Mouse (Mus musculus): ENCODE data around the gene Zfhx3. TPM values are rescaled to one million over a fixed set of nuclear protein-coding genes. Genes with fewer than 3 reads are reported as not detected.

Gene Zfhx3
- polyA plus RNA-seq, 1 experiment from 2014 or later, result 14.4 TPM

DNA sequence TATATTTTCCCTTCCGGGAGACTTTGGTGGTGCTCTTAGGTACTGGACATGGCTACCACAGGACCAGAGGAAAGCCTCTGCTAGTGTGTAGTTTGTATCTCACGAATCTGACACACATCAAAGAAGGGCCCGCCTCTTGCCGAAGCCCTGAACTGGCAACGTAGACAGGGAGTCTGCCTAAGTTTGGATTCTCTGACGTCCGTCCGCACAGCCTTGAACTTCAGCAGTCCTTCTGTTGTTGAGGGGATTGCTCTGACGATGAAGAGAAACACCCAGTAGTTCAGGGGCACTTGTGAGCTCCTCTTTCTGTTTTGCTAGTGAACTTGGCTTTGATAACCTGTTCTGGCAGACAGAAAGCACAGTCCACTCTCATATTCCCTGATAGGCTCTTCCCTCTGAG lies 836.1 kb downstream of the Zfhx3 start:
- no peak for DNase-seq (ENCODE audit: low spot score)
- Histone ChIP-seq H3K9me3 (replicated peaks) (no peaks in the 10 kb centered on the region), H3K27ac (replicated peaks) (no peak overlapping the region), H3K4me1 (peaks cover 67% of the 10 kb centered on the region), H3K36me3 (peaks cover 8% of the 10 kb centered on the region), H3K27me3 (ENCODE audit: low read depth, poor library complexity, severe bottlenecking) (no peaks in the 10 kb centered on the region), H3K4me3 (no peak overlapping the region)
- 89% methylated on average over 9 of the region's 9 CpGs for WGBS

DNA sequence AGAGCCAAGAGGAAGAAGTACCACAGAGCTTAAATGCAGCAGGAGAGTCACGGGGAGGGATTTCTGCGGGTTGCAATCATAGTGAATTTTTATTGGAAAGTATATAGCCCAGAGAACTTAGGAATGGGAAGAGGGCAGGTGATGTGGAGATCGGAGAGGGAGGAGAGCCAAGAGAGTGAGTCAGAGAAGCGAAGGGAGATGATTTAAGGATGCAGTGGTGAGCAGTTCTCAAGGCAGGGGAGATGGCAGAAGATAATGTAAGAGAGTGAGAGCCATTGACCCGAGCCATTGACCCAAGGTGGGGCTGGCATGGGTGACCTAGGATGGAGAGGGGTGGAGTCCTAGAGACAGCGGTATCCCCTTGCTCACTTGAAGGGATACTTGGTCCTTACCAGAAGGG lies 838.3 kb downstream of the Zfhx3 start:
- Histone ChIP-seq H3K36me3 (peaks cover 3% of the 10 kb centered on the region; the same call in 1 of the 2 replicates), H3K4me3 (no peak overlapping the region), H3K27ac (replicated peaks) (0 out of 2 replicates have a peak overlapping the region, but pooled peaks have one; percentile 6), H3K4me1 (peaks cover 52% of the 10 kb centered on the region), H3K27me3 (ENCODE audit: low read depth, poor library complexity, severe bottlenecking) (no peaks in the 10 kb centered on the region), H3K9me3 (replicated peaks) (no peaks in the 10 kb centered on the region)
- WGBS, result 90% methylated on average over 6 of the region's 6 CpGs
- DNase-seq (ENCODE audit: low spot score), result no peak

DNA sequence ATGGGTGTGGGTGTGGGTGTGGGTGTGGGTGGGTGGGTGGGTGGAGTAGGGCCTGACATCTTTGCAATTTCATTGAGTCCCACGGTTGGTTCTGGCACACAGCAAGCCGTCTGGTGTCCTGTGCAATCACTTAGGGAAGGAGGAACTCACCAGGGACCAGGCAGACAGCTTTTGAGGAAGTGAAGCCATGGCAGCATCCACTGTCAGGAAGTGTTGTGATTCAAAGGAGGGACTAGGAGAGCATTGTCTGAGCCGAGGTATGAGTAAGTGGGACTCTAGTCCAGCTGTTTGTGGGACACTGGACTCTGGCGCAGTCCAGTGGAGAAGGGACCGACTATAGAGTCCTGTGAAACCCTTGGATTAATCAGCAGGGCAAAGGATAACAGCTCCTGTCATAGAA lies 838.7 kb downstream of the Zfhx3 start:
- Histone ChIP-seq H3K4me1 (peaks cover 52% of the 10 kb centered on the region), H3K9me3 (replicated peaks) (no peaks in the 10 kb centered on the region)
- 89% methylated on average over 5 of the region's 5 CpGs for WGBS

DNA sequence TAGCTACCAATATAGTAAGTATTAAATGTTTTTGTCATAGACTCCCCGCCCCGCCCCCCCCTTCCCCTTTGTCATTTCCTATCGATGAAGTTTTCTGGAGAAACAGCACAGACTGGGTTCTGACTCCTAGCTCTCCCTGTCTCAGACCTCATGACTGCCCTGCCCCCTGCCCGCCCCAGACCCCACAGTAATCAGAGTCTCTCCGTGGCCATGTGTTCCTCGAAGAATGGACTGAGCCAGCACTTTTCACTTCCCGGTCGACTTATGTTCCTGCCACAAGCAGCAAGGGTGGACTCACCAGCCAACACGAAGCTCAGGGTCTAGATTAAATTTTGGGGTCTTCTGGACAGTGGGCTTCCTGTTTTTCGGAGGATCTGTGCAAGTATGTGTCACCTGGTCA lies 840.7 kb downstream of the Zfhx3 start:
- WGBS, result 73% methylated on average over 10 of the region's 10 CpGs
- no peak for DNase-seq (ENCODE audit: low spot score)
- Histone ChIP-seq H3K27me3 (ENCODE audit: low read depth, poor library complexity, severe bottlenecking) (no peaks in the 10 kb centered on the region), H3K4me3 (no peak overlapping the region), H3K9me3 (replicated peaks) (no peaks in the 10 kb centered on the region), H3K27ac (replicated peaks) (no peak overlapping the region), H3K4me1 (peaks cover 51% of the 10 kb centered on the region), H3K36me3 (peaks cover 3% of the 10 kb centered on the region; the same call in 1 of the 2 replicates)

More for the DNA sequence above, 838.7 kb downstream of the Zfhx3 start:
- Histone ChIP-seq H3K27me3 (ENCODE audit: low read depth, poor library complexity, severe bottlenecking) (no peaks in the 10 kb centered on the region), H3K27ac (replicated peaks) (no peak overlapping the region), H3K36me3 (peaks cover 3% of the 10 kb centered on the region; the same call in 1 of the 2 replicates), H3K4me3 (no peak overlapping the region)
- DNase-seq (ENCODE audit: low spot score), result no peak

DNA sequence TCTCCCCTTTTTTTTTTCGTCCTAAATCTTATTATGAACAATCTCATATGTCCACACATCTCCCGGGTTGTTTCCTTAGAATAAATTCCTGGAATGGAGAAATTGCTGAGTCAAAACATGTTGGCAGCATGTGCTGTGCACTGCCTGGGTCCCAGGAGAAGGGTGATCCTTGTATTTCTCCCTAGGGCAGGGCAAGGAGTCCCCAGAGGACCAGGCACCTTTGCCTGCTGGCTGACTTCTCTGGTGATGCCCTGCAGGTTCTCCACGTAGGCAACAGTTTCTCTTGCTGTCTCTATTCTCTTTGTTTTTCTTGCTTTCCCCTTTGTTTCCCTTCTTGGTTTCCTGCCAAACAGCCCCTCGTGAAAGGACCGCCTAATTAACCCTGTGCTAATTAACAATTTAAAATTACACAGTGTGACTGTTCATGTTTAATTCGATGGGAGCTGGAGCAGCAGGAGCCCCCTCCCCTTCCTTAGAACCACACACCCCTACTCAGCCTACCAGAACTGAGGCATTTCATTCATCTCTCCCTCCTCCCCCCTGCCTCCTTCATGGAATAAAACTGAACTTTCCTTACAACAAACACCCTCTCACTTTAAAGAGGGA lies 845.8 kb downstream of the Zfhx3 start:
- no peak for DNase-seq (ENCODE audit: low spot score)
- H3K36me3 ChIP-seq, result peaks cover 32% of the 10 kb centered on the region
- peaks cover 57% of the 10 kb centered on the region for H3K4me1 ChIP-seq
- H3K9me3 ChIP-seq (replicated peaks), result peaks cover 17% of the 10 kb centered on the region
- H3K4me3 ChIP-seq, result peak overlapping the region; percentile 25
- 31% methylated on average over 6 of the region's 6 CpGs for WGBS
- H3K27ac ChIP-seq (replicated peaks), result peak overlapping the region; percentile 69
- H3K27me3 ChIP-seq (ENCODE audit: low read depth, poor library complexity, severe bottlenecking), result no peaks in the 10 kb centered on the region

DNA sequence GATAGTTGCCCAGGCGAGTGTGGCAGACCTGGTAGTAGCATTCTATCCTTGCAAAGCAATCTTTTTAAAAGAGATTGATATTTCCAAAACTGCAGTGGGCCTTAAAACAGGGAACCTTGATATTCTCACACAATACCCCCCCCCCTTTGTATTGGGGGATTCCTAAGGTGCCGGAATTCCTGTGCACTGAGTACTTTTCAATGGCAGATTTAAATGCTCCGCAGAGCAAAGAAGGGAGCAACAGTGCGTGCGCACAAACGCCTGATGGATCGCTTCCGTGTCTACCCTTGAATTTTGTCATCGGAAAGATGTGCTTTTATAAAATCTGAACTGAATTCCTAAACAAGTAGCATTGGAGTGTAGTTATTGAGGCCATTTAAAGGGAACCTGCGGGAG lies 846.3 kb downstream of the Zfhx3 start:
- H3K4me3 ChIP-seq, result peak overlapping the region; percentile 25
- H3K36me3 ChIP-seq, result peaks cover 37% of the 10 kb centered on the region
- 30% methylated on average over 10 of the region's 10 CpGs for WGBS
- H3K4me1 ChIP-seq, result peaks cover 56% of the 10 kb centered on the region
- DNase-seq (ENCODE audit: low spot score), result no peak
- peaks cover 22% of the 10 kb centered on the region for H3K9me3 ChIP-seq (replicated peaks)
- no peaks in the 10 kb centered on the region for H3K27me3 ChIP-seq (ENCODE audit: low read depth, poor library complexity, severe bottlenecking)
- H3K27ac ChIP-seq (replicated peaks), result peak overlapping the region; percentile 69

DNA sequence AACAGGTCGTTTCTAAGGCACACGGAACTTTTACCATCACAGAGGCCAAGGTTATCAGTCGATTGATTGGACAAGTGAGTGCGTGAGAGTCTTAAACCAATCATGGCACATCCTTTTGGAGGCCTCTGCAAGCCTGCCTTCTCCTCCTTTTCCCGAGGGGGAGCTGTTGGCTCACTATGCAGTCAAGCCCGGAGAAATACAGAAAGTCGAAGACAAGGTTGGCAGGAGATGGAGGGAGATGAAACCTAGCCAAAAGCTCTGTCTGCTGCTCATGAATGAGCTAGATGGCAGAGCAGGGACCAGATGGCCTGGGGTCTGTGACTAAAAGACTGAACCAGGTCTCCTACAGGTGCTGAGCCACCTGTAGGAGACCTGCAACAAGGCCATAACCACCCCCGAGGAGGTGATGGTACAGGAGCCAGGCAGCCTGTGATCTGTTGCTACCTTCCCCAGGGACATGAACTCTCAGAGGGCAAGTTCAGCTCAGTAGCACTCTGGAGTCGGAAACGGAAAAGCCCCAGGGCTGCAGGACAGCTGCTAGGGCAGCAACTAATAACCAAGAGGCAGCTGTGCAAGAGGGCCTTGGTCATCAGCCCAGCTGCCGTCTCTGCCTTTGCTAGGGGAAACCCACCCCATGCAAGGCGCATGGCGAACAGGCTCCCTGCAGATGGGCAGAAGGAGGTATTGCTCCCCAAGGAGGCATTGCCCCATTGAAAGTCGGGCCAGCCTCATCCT lies 848.3 kb downstream of the Zfhx3 start:
- Histone ChIP-seq H3K27me3 (ENCODE audit: low read depth, poor library complexity, severe bottlenecking) (no peaks in the 10 kb centered on the region), H3K4me1 (peaks cover 54% of the 10 kb centered on the region), H3K9me3 (replicated peaks) (peaks cover 42% of the 10 kb centered on the region), H3K4me3 (no peak overlapping the region), H3K36me3 (peaks cover 53% of the 10 kb centered on the region), H3K27ac (replicated peaks) (no peak overlapping the region)
- no peak for DNase-seq (ENCODE audit: low spot score)
- 83% methylated on average over 14 of the region's 14 CpGs for WGBS

DNA sequence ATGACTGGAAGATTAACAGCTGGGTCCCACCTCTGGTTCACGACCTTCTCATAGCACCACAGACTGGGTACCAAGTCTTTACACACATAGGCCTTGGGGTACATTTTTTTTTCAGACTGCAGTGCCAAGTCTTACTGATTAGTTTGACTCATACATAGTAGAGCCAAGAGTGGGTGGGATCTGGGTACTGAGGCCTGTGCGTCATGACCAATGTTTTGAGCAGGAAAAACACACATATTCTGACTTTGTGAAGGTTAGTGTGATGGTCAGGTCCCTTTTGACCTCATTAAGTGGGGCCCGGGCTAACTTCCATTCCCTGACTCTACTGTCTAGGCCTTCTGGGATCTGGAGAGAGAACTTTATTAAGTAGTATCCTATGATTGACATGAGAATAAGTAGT lies 853.6 kb downstream of the Zfhx3 start:
- no peaks in the 10 kb centered on the region for H3K27me3 ChIP-seq (ENCODE audit: low read depth, poor library complexity, severe bottlenecking)
- H3K9me3 ChIP-seq (replicated peaks), result peaks cover 45% of the 10 kb centered on the region
- H3K4me3 ChIP-seq, result no peak overlapping the region
- H3K36me3 ChIP-seq, result peaks cover 90% of the 10 kb centered on the region
- DNase-seq (ENCODE audit: low spot score), result no peak
- H3K27ac ChIP-seq (replicated peaks), result no peak overlapping the region
- 92% methylated on average over 3 of the region's 3 CpGs for WGBS
- peaks cover 20% of the 10 kb centered on the region for H3K4me1 ChIP-seq

DNA sequence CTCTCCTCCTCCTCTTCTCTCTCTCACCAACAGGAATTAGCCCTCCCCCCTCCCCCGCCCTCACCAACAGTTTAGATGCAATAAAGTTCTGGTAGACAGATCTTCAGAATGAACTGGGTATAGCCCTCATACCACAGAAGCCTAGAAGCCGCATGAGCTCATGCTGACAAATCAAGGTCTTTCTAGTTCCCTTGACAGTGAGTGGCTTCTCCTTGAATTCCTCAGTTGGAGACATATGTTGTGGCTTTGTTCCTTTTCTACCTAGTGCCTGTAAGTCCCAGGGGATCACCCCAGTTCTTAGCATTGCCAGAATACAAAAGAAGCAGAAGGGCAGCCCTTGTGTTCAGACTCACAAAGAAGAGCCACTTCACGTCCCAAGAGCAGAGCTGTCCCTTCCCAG lies 854.4 kb downstream of the Zfhx3 start:
- Histone ChIP-seq H3K27me3 (ENCODE audit: low read depth, poor library complexity, severe bottlenecking) (no peaks in the 10 kb centered on the region), H3K9me3 (replicated peaks) (peaks cover 42% of the 10 kb centered on the region), H3K36me3 (peaks cover 91% of the 10 kb centered on the region), H3K4me3 (no peak overlapping the region), H3K4me1 (peaks cover 16% of the 10 kb centered on the region), H3K27ac (replicated peaks) (no peak overlapping the region)
- 80% methylated on average over 3 of the region's 3 CpGs for WGBS
- DNase-seq (ENCODE audit: low spot score), result no peak

DNA sequence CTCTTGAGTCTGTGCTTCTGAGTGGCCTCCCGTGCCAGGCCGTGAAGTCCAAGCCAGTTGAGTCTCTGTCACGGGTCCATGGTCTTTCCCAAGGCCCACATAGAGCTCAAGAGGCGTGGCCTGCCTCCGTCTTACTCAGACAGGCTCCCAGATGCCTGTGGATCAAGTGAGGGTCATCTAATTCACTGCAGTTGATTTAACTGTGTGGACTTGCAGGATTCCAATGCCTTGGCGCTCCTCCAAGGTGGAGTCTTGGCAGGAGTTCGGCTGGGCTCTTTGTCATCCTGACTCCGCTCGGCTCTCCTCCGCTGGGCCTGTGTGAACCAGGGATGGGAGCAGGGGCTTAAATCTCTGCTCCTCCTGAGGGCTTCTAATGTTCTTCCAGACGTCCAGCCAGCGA lies 855.6 kb downstream of the Zfhx3 start:
- DNase-seq (ENCODE audit: low spot score), result no peak
- H3K36me3 ChIP-seq, result peaks cover 91% of the 10 kb centered on the region
- 76% methylated on average over 12 of the region's 12 CpGs for WGBS
- peaks cover 16% of the 10 kb centered on the region for H3K4me1 ChIP-seq
- H3K9me3 ChIP-seq (replicated peaks), result peaks cover 30% of the 10 kb centered on the region
- H3K27me3 ChIP-seq (ENCODE audit: low read depth, poor library complexity, severe bottlenecking), result no peaks in the 10 kb centered on the region
- peak overlapping the region; percentile 24; the same call in 1 of the 2 replicates for H3K27ac ChIP-seq (replicated peaks)
- no peak overlapping the region for H3K4me3 ChIP-seq

DNA sequence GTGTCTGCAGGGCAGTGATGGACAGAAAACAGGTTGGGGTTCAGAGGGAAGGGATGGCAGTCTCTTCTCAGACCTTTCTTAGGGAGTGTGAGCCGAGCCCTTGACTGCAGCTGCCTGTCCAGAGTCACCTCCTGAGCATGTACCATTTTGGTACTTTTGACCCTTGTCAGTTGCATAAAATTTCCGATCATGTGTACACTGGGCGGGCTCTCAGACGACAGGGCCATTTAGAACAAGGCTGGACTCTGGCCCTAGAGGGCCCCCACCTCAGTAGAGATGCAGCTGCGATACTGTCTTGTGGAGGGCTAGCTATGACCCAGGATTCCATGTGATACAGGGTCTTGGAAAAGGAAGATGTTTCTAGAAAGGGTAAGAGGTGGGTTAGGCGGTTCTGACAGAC lies 856.8 kb downstream of the Zfhx3 start:
- peaks cover 90% of the 10 kb centered on the region for H3K36me3 ChIP-seq
- WGBS, result 93% methylated on average over 6 of the region's 6 CpGs
- no peak for DNase-seq (ENCODE audit: low spot score)
- H3K4me3 ChIP-seq, result no peak overlapping the region
- no peak overlapping the region for H3K27ac ChIP-seq (replicated peaks)
- peaks cover 18% of the 10 kb centered on the region for H3K9me3 ChIP-seq (replicated peaks)
- peaks cover 16% of the 10 kb centered on the region for H3K4me1 ChIP-seq
- H3K27me3 ChIP-seq (ENCODE audit: low read depth, poor library complexity, severe bottlenecking), result no peaks in the 10 kb centered on the region

DNA sequence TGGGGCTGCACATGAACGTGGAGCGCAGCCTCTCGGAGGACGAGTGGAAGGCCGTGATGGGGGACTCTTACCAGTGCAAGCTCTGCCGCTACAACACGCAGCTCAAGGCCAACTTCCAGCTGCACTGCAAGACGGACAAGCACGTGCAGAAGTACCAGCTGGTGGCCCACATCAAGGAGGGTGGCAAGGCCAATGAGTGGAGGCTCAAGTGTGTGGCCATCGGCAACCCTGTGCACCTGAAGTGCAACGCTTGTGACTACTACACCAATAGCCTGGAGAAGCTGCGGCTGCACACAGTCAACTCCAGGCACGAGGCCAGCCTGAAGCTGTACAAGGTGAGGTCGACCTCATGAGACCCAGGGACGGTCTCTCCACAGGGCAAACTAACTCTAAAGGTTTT lies 857.9 kb downstream of the Zfhx3 start:
- H3K27ac ChIP-seq (replicated peaks), result no peak overlapping the region
- H3K9me3 ChIP-seq (replicated peaks), result peaks cover 7% of the 10 kb centered on the region; the same call in 1 of the 2 replicates
- H3K27me3 ChIP-seq (ENCODE audit: low read depth, poor library complexity, severe bottlenecking), result no peaks in the 10 kb centered on the region
- DNase-seq (ENCODE audit: low spot score), result no peak
- H3K36me3 ChIP-seq, result peaks cover 89% of the 10 kb centered on the region
- 93% methylated on average over 15 of the region's 15 CpGs for WGBS
- no peak overlapping the region for H3K4me3 ChIP-seq
- H3K4me1 ChIP-seq, result peaks cover 16% of the 10 kb centered on the region

DNA sequence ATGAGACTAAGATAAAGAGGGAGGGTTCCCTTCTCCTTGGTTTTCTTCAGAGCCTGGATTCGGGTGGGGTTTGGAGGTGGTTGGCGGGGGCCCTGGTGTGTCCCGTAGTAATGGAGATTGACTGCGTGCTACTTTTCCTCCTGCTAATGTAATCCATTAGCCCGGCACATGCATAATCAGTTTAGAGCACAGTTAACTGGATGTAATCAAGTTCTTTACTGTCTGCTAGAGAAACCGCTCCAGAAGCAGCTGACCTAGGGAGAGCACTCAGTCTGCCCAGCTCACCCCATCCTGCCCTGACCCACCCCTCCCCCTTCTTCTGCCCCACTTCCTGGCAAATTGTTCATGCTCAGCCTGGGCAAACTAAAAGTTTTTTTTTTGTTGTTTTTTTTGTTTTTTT lies 860.6 kb downstream of the Zfhx3 start:
- H3K27me3 ChIP-seq (ENCODE audit: low read depth, poor library complexity, severe bottlenecking), result no peaks in the 10 kb centered on the region
- no peak for DNase-seq (ENCODE audit: low spot score)
- peaks cover 82% of the 10 kb centered on the region for H3K36me3 ChIP-seq
- H3K9me3 ChIP-seq (replicated peaks), result no peaks in the 10 kb centered on the region
- peaks cover 3% of the 10 kb centered on the region; the same call in 1 of the 2 replicates for H3K4me1 ChIP-seq
- H3K27ac ChIP-seq (replicated peaks), result no peak overlapping the region
- WGBS, result 91% methylated on average over 6 of the region's 6 CpGs
- no peak overlapping the region for H3K4me3 ChIP-seq
